Mouse (Mus musculus) myocyte (in vitro differentiated cells): ENCODE data around the gene Uvrag.
A peak's percentile ranks its signal among the peaks of the same experiment; 100 is the strongest.

ENCODE experiments used
- CEBPB ChIP-seq: IDR thresholded peaks from 2 replicates; pipeline ENCODE4 v1.6.1; 2011; ENCODE audit warnings: mild to moderate bottlenecking, moderate library complexity; ENCODE audit not compliant: poor library complexity, insufficient read depth, severe bottlenecking
- E2F4 ChIP-seq: IDR thresholded peaks from one replicate; pipeline ENCODE4 v1.6.1; 2011; ENCODE audit warnings: mild to moderate bottlenecking, control low read depth, moderate library complexity; ENCODE audit not compliant: insufficient read depth
- MYOG ChIP-seq, 3 experiments: IDR thresholded peaks; one replicate each; pipeline ENCODE4 v1.6.1; 2011; ENCODE audit warnings: control low read depth in 2 of 3, low read depth in 2 of 3, mild to moderate bottlenecking in 2 of 3; ENCODE audit not compliant: insufficient read length in 2 of 3, control insufficient read depth in 1 of 3, insufficient read depth in 1 of 3
- POLR2A ChIP-seq: IDR thresholded peaks from one replicate; pipeline ENCODE4 v1.6.1; 2011; ENCODE audit warnings: low read depth, mild to moderate bottlenecking, control low read depth, moderate library complexity; ENCODE audit not compliant: insufficient read length
- REST ChIP-seq: IDR thresholded peaks from one replicate; pipeline ENCODE4 v1.6.1; 2011; ENCODE audit warnings: mild to moderate bottlenecking, control low read depth, moderate library complexity; ENCODE audit not compliant: insufficient read depth, insufficient read length
- SRF ChIP-seq: IDR thresholded peaks from one replicate; pipeline ENCODE4 v1.6.1; 2011; ENCODE audit warnings: low read depth; ENCODE audit not compliant: control insufficient read depth, insufficient read length
- TCF12 ChIP-seq: IDR thresholded peaks from one replicate; pipeline ENCODE4 v1.6.1; 2011; ENCODE audit warnings: mild to moderate bottlenecking, control low read depth; ENCODE audit not compliant: poor library complexity, insufficient read depth, severe bottlenecking
- TCF3 ChIP-seq: IDR thresholded peaks from one replicate; pipeline ENCODE4 v1.6.1; 2011; ENCODE audit warnings: low read depth, control low read depth; ENCODE audit not compliant: insufficient read length
- USF1 ChIP-seq: IDR thresholded peaks from one replicate; pipeline ENCODE4 v1.6.1; 2011; ENCODE audit warnings: low read depth, mild to moderate bottlenecking, control low read depth, moderate library complexity

DNA sequence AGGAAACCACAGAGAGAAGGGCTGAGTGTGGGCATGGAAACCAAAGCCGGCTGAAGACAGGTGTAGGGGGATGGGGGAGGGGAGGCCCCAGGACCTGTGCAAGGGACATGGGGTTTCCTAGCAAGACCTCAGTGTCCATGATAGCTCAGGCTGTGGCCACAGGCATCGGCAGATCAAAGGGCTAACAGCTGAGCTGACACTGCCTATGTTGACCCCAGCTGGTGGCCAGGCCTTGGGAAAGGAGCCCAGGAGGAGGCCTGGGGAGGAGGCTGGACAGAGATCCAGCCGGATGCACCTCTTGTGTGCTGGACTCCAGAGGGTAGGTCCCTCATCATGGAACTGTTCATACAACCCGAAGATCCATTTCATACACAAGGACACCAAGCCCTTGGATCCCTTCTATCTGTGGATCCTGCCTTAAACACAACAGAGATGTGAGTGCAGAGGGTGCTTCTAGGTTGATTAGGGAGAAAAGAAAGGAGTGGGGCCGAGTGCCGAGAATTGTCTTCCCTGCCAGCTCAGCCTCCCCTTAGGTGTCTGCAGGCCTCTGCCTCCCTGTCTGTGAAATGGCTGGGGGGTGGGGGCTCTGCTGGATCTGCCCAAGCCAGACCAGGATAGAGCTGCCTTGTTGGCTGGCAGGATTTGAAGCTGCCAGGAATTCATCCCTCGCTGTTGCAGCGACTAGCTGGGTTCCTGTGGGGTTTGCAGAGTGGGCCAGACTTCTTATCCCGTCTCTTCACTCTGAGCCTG, 276.8 kb downstream of the Uvrag start:
- TF ChIP-seq TCF12 (peak; percentile 78), POLR2A (no peak), E2F4 (no peak), USF1 (no peak), REST (no peak), CEBPB (no peak), TCF3 (peak; percentile 61), MYOG (IDR thresholded peaks at IDR 0.05; ENCODE audit: control insufficient read depth in 1 of 3, insufficient read depth in 1 of 3, insufficient read length in 2 of 3, low read depth in 2 of 3) (peak; percentile 89 to 96 (median 91)), SRF (no peak)
